Comparison of ENCODE assay signal across 18 mouse cellular contexts in the genomic region with DNA sequence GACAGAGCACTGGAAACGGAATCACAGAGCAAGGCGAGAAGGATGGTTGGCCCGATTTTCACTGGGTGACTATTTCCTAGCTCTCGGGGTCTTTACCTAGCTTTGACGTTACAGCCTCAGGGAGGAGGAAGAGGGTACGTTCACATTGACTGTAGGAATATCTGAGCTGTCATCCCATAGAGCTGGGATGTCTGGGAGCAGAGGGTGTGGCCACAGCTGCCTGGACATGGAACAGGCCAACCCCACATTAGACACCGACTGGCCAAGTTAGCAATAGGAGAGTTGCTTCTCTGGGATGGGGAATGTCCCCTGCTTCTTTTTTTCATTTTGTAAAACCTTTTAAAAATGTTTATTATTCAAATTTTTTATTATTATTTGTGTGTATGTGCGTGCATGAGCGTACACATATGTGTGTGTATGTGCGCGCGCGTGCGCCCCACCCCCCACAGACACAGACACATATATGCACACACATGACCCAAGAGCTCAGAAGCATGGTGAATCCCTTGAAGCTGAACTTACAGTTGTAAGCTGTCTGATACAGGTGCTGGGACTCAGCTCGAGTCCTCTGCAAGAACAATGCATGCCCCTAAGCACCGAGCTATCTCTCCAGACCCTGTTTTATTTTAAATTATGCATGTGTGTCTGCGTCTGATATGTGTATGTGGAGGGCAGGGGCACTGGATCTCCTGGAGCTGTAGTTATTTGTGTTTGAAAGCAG. TPM values are rescaled to one million over a fixed set of nuclear protein-coding genes. Genes with fewer than 3 reads are reported as not detected.
DNase-seq lines count a peak whose midpoint lies in the region; ATAC-seq and TF ChIP-seq lines count a peak whose summit lies in the region.
"Had no signal": no experiment of that assay in that cellular context is flagged by ENCODE, and none has a peak within 500 bp of the region (broad histone marks: within the 10 kb centered on the region; RNA-seq: fewer than 3 reads in every experiment).

No protein-coding gene starts in this region.

- DNase-seq in forebrain, embryonic 11.5 days (ENCODE audit: low spot score) = no peak
- DNase-seq in hindbrain, embryonic 10.5 days (ENCODE audit: low spot score) = no peak
- DNase-seq in midbrain, embryonic 11.5 days (ENCODE audit: low spot score, missing footprints) = peak; percentile 78
- DNase-seq in cerebellum, adult 8-10 months = no peak
- DNase-seq: adrenal gland, adult 2 months; cerebellum, postnatal 14 days; lung, adult 18-20 months; right cerebral cortex, postnatal 25 days; thymus, postnatal 14 days had no signal

- H3K36me3 ChIP-seq in forebrain, embryonic 11.5 days (ENCODE audit: control insufficient read depth, insufficient read depth, low read length) = no peaks in the 10 kb centered on the region
- H3K36me3 ChIP-seq in forebrain, embryonic 12.5 days (replicated peaks) = no peaks in the 10 kb centered on the region
- H3K36me3 ChIP-seq in hindbrain, embryonic 13.5 days = no peaks in the 10 kb centered on the region
- H3K36me3 ChIP-seq in hindbrain, embryonic 10.5 days = no peaks in the 10 kb centered on the region
- H3K36me3 ChIP-seq in E14TG2a.4 (ENCODE audit: insufficient read depth, low read length) = peaks cover 6% of the 10 kb centered on the region; the same call in 1 of the 2 replicates
- H3K36me3 ChIP-seq in midbrain, embryonic 11.5 days (ENCODE audit: control insufficient read depth, insufficient read depth, low read length) = no peaks in the 10 kb centered on the region
- H3K36me3 ChIP-seq: hindbrain, embryonic 12.5 days; kidney, embryonic 15.5 days had no signal

- H3K4me2 ChIP-seq in forebrain, embryonic 11.5 days (ENCODE audit: low read depth, low read length, severe bottlenecking) = no peak overlapping the region
- no peak overlapping the region for H3K4me2 ChIP-seq in forebrain, embryonic 12.5 days
- no peak overlapping the region for H3K4me2 ChIP-seq in hindbrain, embryonic 13.5 days
- H3K4me2 ChIP-seq in midbrain, embryonic 11.5 days = no peak overlapping the region
- H3K4me2 ChIP-seq: hindbrain, embryonic 12.5 days; kidney, embryonic 15.5 days had no signal

- no peak overlapping the region for H3K27ac ChIP-seq in forebrain, embryonic 11.5 days (ENCODE audit: low read depth, low read length)
- no peak overlapping the region for H3K27ac ChIP-seq in forebrain, embryonic 12.5 days
- peak overlapping the region; percentile 6; the same call in 1 of the 2 replicates for H3K27ac ChIP-seq in hindbrain, embryonic 13.5 days
- no peak overlapping the region for H3K27ac ChIP-seq in hindbrain, embryonic 10.5 days
- H3K27ac ChIP-seq in midbrain, embryonic 11.5 days (ENCODE audit: low read depth, low read length) = no peak overlapping the region
- H3K27ac ChIP-seq: hindbrain, embryonic 12.5 days; kidney, embryonic 15.5 days; layer of hippocampus, adult 2 months; left cerebral cortex, adult 2 months had no signal

- 0 out of 2 replicates have a peak, but pooled peaks cover 5% of the 10 kb centered on the region for H3K4me1 ChIP-seq in forebrain, embryonic 11.5 days (replicated peaks; ENCODE audit: control insufficient read depth, insufficient read depth, low read length)
- H3K4me1 ChIP-seq in forebrain, embryonic 12.5 days = peaks cover 13% of the 10 kb centered on the region
- H3K4me1 ChIP-seq in hindbrain, embryonic 13.5 days (replicated peaks) = peaks cover 7% of the 10 kb centered on the region
- H3K4me1 ChIP-seq in hindbrain, embryonic 10.5 days (replicated peaks) = peaks cover 7% of the 10 kb centered on the region; the same call in 1 of the 2 replicates
- peaks cover 29% of the 10 kb centered on the region for H3K4me1 ChIP-seq in E14TG2a.4 (replicated peaks; ENCODE audit: low read depth, low read length)
- H3K4me1 ChIP-seq in midbrain, embryonic 11.5 days (ENCODE audit: control insufficient read depth, insufficient read depth, low read length) = peaks cover 6% of the 10 kb centered on the region
- H3K4me1 ChIP-seq: hindbrain, embryonic 12.5 days had no signal

- no peak for TF ChIP-seq CTCF in E14TG2a.4 (conservative IDR thresholded peaks at IDR 0.05; ENCODE audit: low read length)

- 80% methylated on average over 17 of the region's 17 CpGs for WGBS in forebrain, embryonic 11.5 days
- WGBS in forebrain, embryonic 12.5 days = 78% methylated on average over 17 of the region's 17 CpGs
- 84% methylated on average over 17 of the region's 17 CpGs for WGBS in hindbrain, embryonic 13.5 days
- WGBS in hindbrain, embryonic 10.5 days = 88% methylated on average over 17 of the region's 17 CpGs
- whole genome bisulfite sequencing in midbrain, embryonic 11.5 days = 78% methylated on average over 17 of the region's 17 CpGs

- no peak overlapping the region for H3K4me3 ChIP-seq in forebrain, embryonic 11.5 days (ENCODE audit: low read depth, low read length)
- no peak overlapping the region for H3K4me3 ChIP-seq in forebrain, embryonic 12.5 days (replicated peaks)
- H3K4me3 ChIP-seq in hindbrain, embryonic 13.5 days = no peak overlapping the region
- H3K4me3 ChIP-seq in hindbrain, embryonic 10.5 days = no peak overlapping the region
- H3K4me3 ChIP-seq in E14TG2a.4 (replicated peaks; ENCODE audit: low read length) = peak overlapping the region; percentile 24; the same call in 1 of the 2 replicates
- H3K4me3 ChIP-seq in midbrain, embryonic 11.5 days (ENCODE audit: low read depth, low read length) = no peak overlapping the region
- H3K4me3 ChIP-seq: hindbrain, embryonic 12.5 days; kidney, embryonic 15.5 days; layer of hippocampus, adult 2 months; left cerebral cortex, adult 2 months; megakaryocyte, embryonic 14.5 days had no signal

- ATAC-seq in forebrain, embryonic 11.5 days (replicated peaks; ENCODE audit: low FRiP score) = 0 out of 2 replicates have a peak, but pooled peaks have one; percentile 42
- no peak for ATAC-seq in forebrain, embryonic 12.5 days (ENCODE audit: low FRiP score)
- ATAC-seq in hindbrain, embryonic 13.5 days (ENCODE audit: low FRiP score) = 0 out of 2 replicates have a peak, but pooled peaks have one; percentile 28
- ATAC-seq in midbrain, embryonic 11.5 days (ENCODE audit: low FRiP score) = no peak
- ATAC-seq in megakaryocyte progenitor cell, adult 5-6 weeks (replicated peaks; ENCODE audit: poor library complexity) = no peak

- H3K9ac ChIP-seq in forebrain, embryonic 11.5 days (ENCODE audit: low read length) = no peak overlapping the region; the same call in 1 of the 2 replicates
- no peak overlapping the region for H3K9ac ChIP-seq in forebrain, embryonic 12.5 days
- no peak overlapping the region for H3K9ac ChIP-seq in hindbrain, embryonic 13.5 days
- peak overlapping the region; percentile 29 for H3K9ac ChIP-seq in midbrain, embryonic 11.5 days (ENCODE audit: low read length)
- H3K9ac ChIP-seq: hindbrain, embryonic 12.5 days; kidney, embryonic 15.5 days had no signal

- H3K9me3 ChIP-seq in forebrain, embryonic 11.5 days (ENCODE audit: control insufficient read depth, low read length) = no peaks in the 10 kb centered on the region
- no peaks in the 10 kb centered on the region for H3K9me3 ChIP-seq in forebrain, embryonic 12.5 days
- no peaks in the 10 kb centered on the region for H3K9me3 ChIP-seq in hindbrain, embryonic 13.5 days
- H3K9me3 ChIP-seq in hindbrain, embryonic 10.5 days = no peaks in the 10 kb centered on the region
- H3K9me3 ChIP-seq in E14TG2a.4 (ENCODE audit: low read length) = no peaks in the 10 kb centered on the region
- no peaks in the 10 kb centered on the region for H3K9me3 ChIP-seq in midbrain, embryonic 11.5 days (ENCODE audit: control insufficient read depth, low read length)
- H3K9me3 ChIP-seq: hindbrain, embryonic 12.5 days; kidney, embryonic 15.5 days had no signal

- H3K27me3 ChIP-seq in forebrain, embryonic 11.5 days (ENCODE audit: control insufficient read depth, insufficient read depth, low read length) = no peaks in the 10 kb centered on the region
- H3K27me3 ChIP-seq in forebrain, embryonic 12.5 days = no peaks in the 10 kb centered on the region
- no peaks in the 10 kb centered on the region for H3K27me3 ChIP-seq in hindbrain, embryonic 13.5 days
- H3K27me3 ChIP-seq in hindbrain, embryonic 10.5 days (ENCODE audit: insufficient read depth, poor library complexity, severe bottlenecking) = no peaks in the 10 kb centered on the region
- peaks cover 4% of the 10 kb centered on the region; the same call in 1 of the 2 replicates for H3K27me3 ChIP-seq in E14TG2a.4 (ENCODE audit: insufficient read depth, low read length)
- no peaks in the 10 kb centered on the region for H3K27me3 ChIP-seq in midbrain, embryonic 11.5 days (ENCODE audit: control insufficient read depth, insufficient read depth, low read length)
- H3K27me3 ChIP-seq: hindbrain, embryonic 12.5 days; kidney, embryonic 15.5 days; megakaryocyte, embryonic 14.5 days had no signal

RNA-seq across cellular contexts. Expression of a gene that starts 11.1 kb away (rescaled TPM):
- polyA plus RNA-seq in forebrain, embryonic 11.5 days (2014; fragmentation: Nextera tagmentation; extraction: Ambion mirVana) = 10.5 and 11.1 TPM in 2 replicates
- 14.7 and 15.7 TPM in 2 replicates for polyA plus RNA-seq in forebrain, embryonic 12.5 days (2016; fragmentation: Nextera tagmentation; extraction: Ambion mirVana)
- polyA plus RNA-seq in hindbrain, embryonic 13.5 days (2015; fragmentation: Nextera tagmentation; extraction: Ambion mirVana) = 42.2 and 44.0 TPM in 2 replicates
- 7.8 and 8.5 TPM in 2 replicates for polyA plus RNA-seq in hindbrain, embryonic 10.5 days (2016; fragmentation: Nextera tagmentation; extraction: Ambion mirVana)
- polyA plus RNA-seq in midbrain, embryonic 11.5 days (2014; fragmentation: Nextera tagmentation; extraction: Ambion mirVana) = 11.3 and 11.9 TPM in 2 replicates
- total RNA-seq in megakaryocyte progenitor cell, adult 5-6 weeks (2015) = 23.5 and 27.8 TPM in 2 replicates
- 24.2 and 25.7 TPM in 2 replicates for total RNA-seq in megakaryocyte progenitor cell, adult 5-6 weeks (2017)

Comparison
In these comparisons a context has a peak if more than half of its experiments do, and no peak if none do; other contexts are left out.
1. ATAC-seq: peak in forebrain, embryonic 11.5 days (single experiment) and hindbrain, embryonic 13.5 days (single experiment); none in forebrain, embryonic 12.5 days (single experiment), midbrain, embryonic 11.5 days (single experiment) and megakaryocyte progenitor cell, adult 5-6 weeks (single experiment).